Mouse (Mus musculus): Measurements from ENCODE around the gene Emc3. TPM values are rescaled to one million over a fixed set of nuclear protein-coding genes. Genes with fewer than 3 reads are reported as not detected.

Emc3 gene
- polyA plus RNA-seq, 1 experiment from 2014 or later = 87.7 TPM

GRCm38 (mm10) chr6:113494258-113494788 is 37.1 kb downstream of the Emc3 start:
- H3K4me3 ChIP-seq = peak overlapping the region; percentile 42
- ATAC-seq (ENCODE audit: low FRiP score, low read depth) = peak; percentile 81
- 0 out of 2 replicates have a peak overlapping the region, but pooled peaks have one; percentile 36 for H3K27ac ChIP-seq (replicated peaks)
- peaks cover 34% of the 10 kb centered on the region for H3K36me3 ChIP-seq
- H3K9ac ChIP-seq (replicated peaks) = peak overlapping the region; percentile 29
- peaks cover 12% of the 10 kb centered on the region; the same call in 1 of the 2 replicates for H3K4me1 ChIP-seq
- H3K27me3 ChIP-seq = peaks cover 18% of the 10 kb centered on the region
- WGBS = 2% methylated on average over 51 of the region's 54 CpGs
- no peaks in the 10 kb centered on the region for H3K9me3 ChIP-seq
- H3K4me2 ChIP-seq (replicated peaks) = peak overlapping the region; percentile 56

GRCm38 (mm10) chr6:113492101-113492864 is 39.2 kb downstream of the Emc3 start:
- WGBS = 80% methylated on average over 24 of the region's 24 CpGs
- H3K4me1 ChIP-seq = peaks cover 12% of the 10 kb centered on the region
- peaks cover 18% of the 10 kb centered on the region for H3K27me3 ChIP-seq
- H3K9me3 ChIP-seq = no peaks in the 10 kb centered on the region
- H3K4me3 ChIP-seq = no peak overlapping the region
- H3K4me2 ChIP-seq (replicated peaks) = no peak overlapping the region
- H3K36me3 ChIP-seq = peaks cover 47% of the 10 kb centered on the region
- H3K9ac ChIP-seq (replicated peaks) = no peak overlapping the region
- no peak overlapping the region for H3K27ac ChIP-seq (replicated peaks)
- no peak for ATAC-seq (ENCODE audit: low FRiP score, low read depth)

GRCm38 (mm10) chr6:113489410-113489809 is 42.0 kb downstream of the Emc3 start:
- no peak for ATAC-seq (ENCODE audit: low FRiP score, low read depth)

DNA sequence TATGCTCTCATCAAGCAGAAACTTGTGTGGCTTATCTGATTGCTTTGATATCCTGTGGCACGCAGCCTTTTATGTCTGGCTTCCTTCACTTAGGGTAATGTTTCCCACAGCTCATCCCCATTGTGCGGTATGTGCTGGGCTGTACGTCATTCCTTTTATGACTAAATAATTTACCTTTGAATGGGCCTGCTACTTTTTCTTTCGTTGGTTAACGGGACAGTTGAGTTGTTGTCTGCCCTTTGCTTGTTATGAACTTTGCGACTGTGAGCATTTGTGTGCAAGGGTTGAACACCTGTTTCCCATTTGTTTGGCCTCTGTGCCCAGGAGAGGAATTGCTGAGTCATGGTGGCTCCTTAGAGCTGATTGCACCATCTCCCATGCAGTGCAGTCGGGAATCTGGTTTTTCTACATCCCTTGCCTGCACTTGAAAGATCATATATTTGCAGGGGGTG is 44.3 kb downstream of the Emc3 start:
- 68% methylated on average over 7 of the region's 7 CpGs for WGBS
- Histone ChIP-seq H3K9me3 (no peaks in the 10 kb centered on the region), H3K36me3 (peaks cover 46% of the 10 kb centered on the region), H3K9ac (replicated peaks) (no peak overlapping the region), H3K27me3 (no peaks in the 10 kb centered on the region; the same call in 1 of the 2 replicates), H3K4me1 (peaks cover 27% of the 10 kb centered on the region), H3K4me3 (no peak overlapping the region), H3K4me2 (replicated peaks) (no peak overlapping the region), H3K27ac (replicated peaks) (no peak overlapping the region)
- no peak for ATAC-seq (ENCODE audit: low FRiP score, low read depth)

More at GRCm38 (mm10) chr6:113489410-113489809, 42.0 kb downstream of the Emc3 start:
- H3K9me3 ChIP-seq = no peaks in the 10 kb centered on the region
- WGBS = 96% methylated on average over 14 of the region's 14 CpGs
- no peak overlapping the region for H3K9ac ChIP-seq (replicated peaks)
- H3K4me2 ChIP-seq (replicated peaks) = no peak overlapping the region
- no peaks in the 10 kb centered on the region; the same call in 1 of the 2 replicates for H3K27me3 ChIP-seq
- H3K27ac ChIP-seq (replicated peaks) = no peak overlapping the region
- peaks cover 14% of the 10 kb centered on the region for H3K4me1 ChIP-seq
- H3K36me3 ChIP-seq = peaks cover 53% of the 10 kb centered on the region
- H3K4me3 ChIP-seq = no peak overlapping the region

- Histone ChIP-seq H3K27ac (replicated peaks) (peak overlapping the region; percentile 88), H3K9ac (replicated peaks) (peak overlapping the region; percentile 80), H3K4me3 (peak overlapping the region; percentile 70), H3K9me3 (no peaks in the 10 kb centered on the region), H3K36me3 (peaks cover 15% of the 10 kb centered on the region), H3K4me2 (replicated peaks) (peak overlapping the region; percentile 79), H3K4me1 (peaks cover 34% of the 10 kb centered on the region), H3K27me3 (peaks cover 31% of the 10 kb centered on the region)
- ATAC-seq (ENCODE audit: low FRiP score, low read depth) = peak; percentile 63
- 12% methylated on average over 10 of the region's 10 CpGs for WGBS
Observed at GRCm38 (mm10) chr6:113483729-113484128, 47.7 kb downstream of the Emc3 start.

- Histone ChIP-seq H3K9ac (replicated peaks) (peak within 1 kb of the TSS; percentile 80), H3K27me3 (peaks cover 32% of the 10 kb centered on the region), H3K4me2 (replicated peaks) (peak within 1 kb of the TSS; percentile 79), H3K4me3 (peak within 1 kb of the TSS; percentile 70), H3K4me1 (peaks cover 34% of the 10 kb centered on the region), H3K27ac (replicated peaks) (peak within 1 kb of the TSS; percentile 88), H3K36me3 (peaks cover 9% of the 10 kb centered on the region), H3K9me3 (no peaks in the 10 kb centered on the region)
- peak; percentile 97 for ATAC-seq (ENCODE audit: low FRiP score, low read depth)
- WGBS = under 1% methylated on average over 26 of the region's 26 CpGs
Observed at GRCm38 (mm10) chr6:113483100-113483615, 48.3 kb downstream of the Emc3 start, which contains the start of gene Creld1. TSS of gene Creld1 (plus strand) at chr6:113483297.

DNA sequence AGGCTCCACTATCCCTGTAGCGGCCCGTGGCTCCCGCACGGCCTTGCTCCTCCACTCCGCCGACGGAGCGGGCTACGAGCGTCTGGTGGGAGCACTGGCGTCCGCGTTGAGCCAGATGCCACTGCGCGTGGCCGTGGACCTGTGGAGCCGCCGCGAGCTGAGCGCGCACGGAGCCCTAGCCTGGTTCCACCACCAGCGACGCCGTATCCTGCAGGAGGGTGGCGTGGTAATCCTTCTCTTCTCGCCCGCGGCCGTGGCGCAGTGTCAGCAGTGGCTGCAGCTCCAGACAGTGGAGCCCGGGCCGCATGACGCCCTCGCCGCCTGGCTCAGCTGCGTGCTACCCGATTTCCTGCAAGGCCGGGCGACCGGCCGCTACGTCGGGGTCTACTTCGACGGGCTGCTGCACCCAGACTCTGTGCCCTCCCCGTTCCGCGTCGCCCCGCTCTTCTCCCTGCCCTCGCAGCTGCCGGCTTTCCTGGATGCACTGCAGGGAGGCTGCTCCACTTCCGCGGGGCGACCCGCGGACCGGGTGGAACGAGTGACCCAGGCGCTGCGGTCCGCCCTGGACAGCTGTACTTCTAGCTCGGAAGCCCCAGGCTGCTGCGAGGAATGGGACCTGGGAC is 48.9 kb downstream of the Emc3 start:
- ATAC-seq (ENCODE audit: low FRiP score, low read depth) = peak; percentile 56
- peaks cover 34% of the 10 kb centered on the region for H3K4me1 ChIP-seq

GRCm38 (mm10) chr6:113480555-113481373 is 50.7 kb downstream of the Emc3 start:
- Histone ChIP-seq H3K4me3 (no peak overlapping the region), H3K4me1 (peaks cover 34% of the 10 kb centered on the region), H3K9me3 (no peaks in the 10 kb centered on the region), H3K27me3 (peaks cover 42% of the 10 kb centered on the region), H3K36me3 (no peaks in the 10 kb centered on the region), H3K9ac (replicated peaks) (no peak overlapping the region), H3K4me2 (replicated peaks) (no peak overlapping the region), H3K27ac (replicated peaks) (no peak overlapping the region)
- no peak for ATAC-seq (ENCODE audit: low FRiP score, low read depth)
- 70% methylated on average over 18 of the region's 18 CpGs for WGBS

More for the DNA sequence above, 48.9 kb downstream of the Emc3 start:
- peaks cover 6% of the 10 kb centered on the region for H3K36me3 ChIP-seq
- H3K27me3 ChIP-seq = peaks cover 32% of the 10 kb centered on the region
- H3K9ac ChIP-seq (replicated peaks) = peak overlapping the region; percentile 69
- peak overlapping the region; percentile 88 for H3K27ac ChIP-seq (replicated peaks)
- H3K4me2 ChIP-seq (replicated peaks) = peak overlapping the region; percentile 79
- no peaks in the 10 kb centered on the region for H3K9me3 ChIP-seq
- H3K4me3 ChIP-seq = peak overlapping the region; percentile 70
- under 1% methylated on average over 58 of the region's 65 CpGs for WGBS

GRCm38 (mm10) chr6:113478906-113479305 is 52.5 kb downstream of the Emc3 start:
- peaks cover 50% of the 10 kb centered on the region for H3K27me3 ChIP-seq
- no peak overlapping the region for H3K9ac ChIP-seq (replicated peaks)
- no peaks in the 10 kb centered on the region for H3K36me3 ChIP-seq
- H3K27ac ChIP-seq (replicated peaks) = no peak overlapping the region
- peaks cover 18% of the 10 kb centered on the region for H3K4me1 ChIP-seq
- no peaks in the 10 kb centered on the region for H3K9me3 ChIP-seq
- ATAC-seq (ENCODE audit: low FRiP score, low read depth) = no peak
- no peak overlapping the region for H3K4me3 ChIP-seq
- WGBS = 85% methylated on average over 10 of the region's 10 CpGs
- H3K4me2 ChIP-seq (replicated peaks) = no peak overlapping the region

GRCm38 (mm10) chr6:113477353-113477752 is 54.1 kb downstream of the Emc3 start:
- Histone ChIP-seq H3K27me3 (peaks cover 55% of the 10 kb centered on the region), H3K36me3 (no peaks in the 10 kb centered on the region), H3K4me2 (replicated peaks) (no peak overlapping the region), H3K9ac (replicated peaks) (no peak overlapping the region), H3K4me1 (peaks cover 9% of the 10 kb centered on the region), H3K27ac (replicated peaks) (no peak overlapping the region), H3K4me3 (no peak overlapping the region), H3K9me3 (no peaks in the 10 kb centered on the region)
- peak; percentile 42; the same call in 1 of the 2 replicates for ATAC-seq (ENCODE audit: low FRiP score, low read depth)
- WGBS = 57% methylated on average over 7 of the region's 7 CpGs

GRCm38 (mm10) chr6:113473715-113474114 is 57.7 kb downstream of the Emc3 start:
- Histone ChIP-seq H3K27ac (replicated peaks) (no peak overlapping the region), H3K27me3 (peaks cover 60% of the 10 kb centered on the region), H3K36me3 (no peaks in the 10 kb centered on the region), H3K9me3 (no peaks in the 10 kb centered on the region), H3K9ac (replicated peaks) (no peak overlapping the region), H3K4me2 (replicated peaks) (no peak overlapping the region), H3K4me1 (peaks cover 10% of the 10 kb centered on the region), H3K4me3 (no peak overlapping the region)
- ATAC-seq (ENCODE audit: low FRiP score, low read depth) = no peak
- 83% methylated on average over 6 of the region's 6 CpGs for WGBS
